Mouse (Mus musculus): ENCODE results near the gene Rsbn1l. TPM values are rescaled to one million over a fixed set of nuclear protein-coding genes. Genes with fewer than 3 reads are reported as not detected.

Rsbn1l gene
- polyA plus RNA-seq, 1 experiment from 2014 or later: 3.7 TPM

DNA sequence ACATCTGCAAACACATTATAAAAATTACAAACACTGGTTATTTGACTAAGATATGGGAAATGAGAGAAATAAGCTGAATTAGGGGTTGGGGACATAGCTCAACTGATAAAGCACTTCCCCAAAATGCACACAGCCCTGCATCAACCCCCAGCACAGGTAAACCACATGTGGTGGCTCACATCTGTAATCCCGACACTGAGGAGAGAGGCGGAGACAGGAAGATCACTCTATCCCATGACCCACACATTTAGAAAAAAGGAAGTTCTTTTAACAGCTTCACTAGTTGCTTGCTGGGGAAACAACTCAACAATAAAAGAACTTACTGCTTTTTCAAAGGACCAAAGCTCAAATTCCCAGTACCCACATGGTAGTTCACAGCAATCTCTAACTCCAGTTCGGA, 23.6 kb downstream of the Rsbn1l start:
- H3K9ac ChIP-seq (replicated peaks): no peak overlapping the region
- DNase-seq: no peak
- no peaks in the 10 kb centered on the region for H3K27me3 ChIP-seq (ENCODE audit: insufficient read depth, low read length)
- no peaks in the 10 kb centered on the region for H3K9me3 ChIP-seq (ENCODE audit: low read length)
- no peak overlapping the region for H3K4me2 ChIP-seq (ENCODE audit: low read depth, low read length)
- H3K4me3 ChIP-seq (ENCODE audit: low read depth, low read length): no peak overlapping the region
- H3K4me1 ChIP-seq (ENCODE audit: insufficient read depth): peaks cover 46% of the 10 kb centered on the region
- H3K36me3 ChIP-seq (replicated peaks; ENCODE audit: insufficient read depth, low read length): no peaks in the 10 kb centered on the region
- TF ChIP-seq EP300 (IDR thresholded peaks at IDR 0.05; ENCODE audit: low read depth) (no peak), CTCF (IDR thresholded peaks at IDR 0.05; ENCODE audit: low read depth) (no peak)
- 41% methylated on average over 3 of the region's 3 CpGs for WGBS (ENCODE audit: insufficient replicate concordance)
- no peak for ATAC-seq
- no peak overlapping the region for H3K27ac ChIP-seq (ENCODE audit: low read depth)

DNA sequence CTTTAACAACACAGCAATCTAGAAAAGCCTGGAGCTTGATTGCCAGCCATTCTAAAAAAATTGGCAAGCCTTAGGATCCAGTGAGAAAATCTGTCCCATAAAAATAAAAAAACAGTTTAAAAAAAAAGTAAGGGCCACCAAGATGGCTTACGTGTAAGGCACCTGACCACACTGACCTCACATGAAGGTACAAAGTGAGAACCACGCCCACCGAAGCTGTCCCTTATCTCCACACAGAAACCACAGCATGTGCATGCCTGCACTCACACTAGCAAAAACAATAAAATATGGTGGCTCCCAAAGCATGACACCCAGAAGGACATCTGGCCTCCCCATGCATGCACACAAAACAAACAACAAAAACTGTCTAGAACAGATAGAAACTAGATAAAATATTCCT, 24.9 kb downstream of the Rsbn1l start:
- Histone ChIP-seq H3K27me3 (ENCODE audit: insufficient read depth, low read length) (no peaks in the 10 kb centered on the region), H3K9me3 (ENCODE audit: low read length) (no peaks in the 10 kb centered on the region), H3K36me3 (replicated peaks; ENCODE audit: insufficient read depth, low read length) (no peaks in the 10 kb centered on the region), H3K27ac (ENCODE audit: low read depth) (no peak overlapping the region), H3K9ac (replicated peaks) (no peak overlapping the region), H3K4me1 (ENCODE audit: insufficient read depth) (peaks cover 42% of the 10 kb centered on the region), H3K4me3 (ENCODE audit: low read depth, low read length) (no peak overlapping the region), H3K4me2 (ENCODE audit: low read depth, low read length) (no peak overlapping the region)
- 50% methylated on average over 3 of the region's 3 CpGs for WGBS (ENCODE audit: insufficient replicate concordance)
- TF ChIP-seq EP300 (IDR thresholded peaks at IDR 0.05; ENCODE audit: low read depth) (no peak), CTCF (IDR thresholded peaks at IDR 0.05; ENCODE audit: low read depth) (no peak)
- no peak for DNase-seq
- peak; percentile 72 for ATAC-seq

DNA sequence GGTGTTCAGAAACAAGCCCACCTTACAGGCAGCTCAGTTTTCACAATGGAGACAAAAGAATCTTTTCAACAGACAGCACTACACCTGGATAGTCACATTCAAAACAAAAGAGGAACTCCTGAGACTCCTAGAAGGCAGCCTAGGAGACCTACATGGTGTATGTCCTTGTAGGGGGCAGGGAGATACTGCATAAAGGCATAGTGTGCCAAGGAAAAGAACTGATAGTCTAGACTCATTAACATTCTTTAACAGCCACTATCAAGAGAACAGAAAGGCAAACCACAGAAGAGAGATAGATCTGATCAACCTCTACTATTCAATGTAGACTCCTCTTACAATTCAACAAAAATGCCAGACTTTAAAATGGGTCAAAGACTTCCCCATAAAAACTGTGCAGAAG, 25.8 kb downstream of the Rsbn1l start:
- H3K4me3 ChIP-seq (ENCODE audit: low read depth, low read length): no peak overlapping the region
- peaks cover 33% of the 10 kb centered on the region for H3K4me1 ChIP-seq (ENCODE audit: insufficient read depth)
- no peaks in the 10 kb centered on the region for H3K9me3 ChIP-seq (ENCODE audit: low read length)
- DNase-seq (no peak), ATAC-seq (no peak)
- H3K27me3 ChIP-seq (ENCODE audit: insufficient read depth, low read length): no peaks in the 10 kb centered on the region
- no peak overlapping the region for H3K4me2 ChIP-seq (ENCODE audit: low read depth, low read length)
- no peak for TF ChIP-seq EP300 (IDR thresholded peaks at IDR 0.05; ENCODE audit: low read depth)
- TF ChIP-seq CTCF (IDR thresholded peaks at IDR 0.05; ENCODE audit: low read depth): no peak
- H3K9ac ChIP-seq (replicated peaks): no peak overlapping the region
- H3K27ac ChIP-seq (ENCODE audit: low read depth): no peak overlapping the region
- H3K36me3 ChIP-seq (replicated peaks; ENCODE audit: insufficient read depth, low read length): 0 out of 2 replicates have a peak, but pooled peaks cover 5% of the 10 kb centered on the region

DNA sequence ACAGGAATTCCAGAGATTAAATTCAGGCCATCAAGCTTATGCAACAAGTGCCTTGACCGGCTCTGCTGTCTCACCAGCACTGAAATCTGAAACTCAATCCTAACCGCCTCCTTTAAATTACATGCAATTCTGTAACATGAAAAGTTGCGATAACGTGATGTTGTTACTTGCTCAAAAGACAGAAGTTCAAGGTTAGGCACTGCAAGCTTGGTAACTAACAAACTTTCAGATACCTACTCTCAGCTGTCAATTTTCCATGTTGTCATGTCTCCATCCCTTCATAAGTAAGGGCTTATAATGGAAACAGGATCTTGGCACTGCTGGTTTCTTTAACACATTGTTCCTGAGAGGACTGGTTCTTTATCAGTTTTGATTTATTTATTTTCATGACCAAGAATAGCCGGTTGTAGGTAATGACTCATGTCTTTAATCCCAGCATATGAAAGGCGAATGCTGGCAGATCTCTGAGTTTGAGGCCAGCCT, 26.5 kb downstream of the Rsbn1l start:
- ATAC-seq (no peak), DNase-seq (no peak)
- H3K27ac ChIP-seq (ENCODE audit: low read depth): no peak overlapping the region
- H3K36me3 ChIP-seq (replicated peaks; ENCODE audit: insufficient read depth, low read length): 0 out of 2 replicates have a peak, but pooled peaks cover 5% of the 10 kb centered on the region
- peaks cover 31% of the 10 kb centered on the region for H3K4me1 ChIP-seq (ENCODE audit: insufficient read depth)
- H3K9me3 ChIP-seq (ENCODE audit: low read length): no peaks in the 10 kb centered on the region
- no peak overlapping the region for H3K4me3 ChIP-seq (ENCODE audit: low read depth, low read length)
- no peak overlapping the region for H3K9ac ChIP-seq (replicated peaks)
- H3K4me2 ChIP-seq (ENCODE audit: low read depth, low read length): no peak overlapping the region
- no peaks in the 10 kb centered on the region for H3K27me3 ChIP-seq (ENCODE audit: insufficient read depth, low read length)
- no peak for TF ChIP-seq CTCF (IDR thresholded peaks at IDR 0.05; ENCODE audit: low read depth)
- TF ChIP-seq EP300 (IDR thresholded peaks at IDR 0.05; ENCODE audit: low read depth): no peak
- 70% methylated on average over 6 of the region's 6 CpGs for WGBS (ENCODE audit: insufficient replicate concordance)

DNA sequence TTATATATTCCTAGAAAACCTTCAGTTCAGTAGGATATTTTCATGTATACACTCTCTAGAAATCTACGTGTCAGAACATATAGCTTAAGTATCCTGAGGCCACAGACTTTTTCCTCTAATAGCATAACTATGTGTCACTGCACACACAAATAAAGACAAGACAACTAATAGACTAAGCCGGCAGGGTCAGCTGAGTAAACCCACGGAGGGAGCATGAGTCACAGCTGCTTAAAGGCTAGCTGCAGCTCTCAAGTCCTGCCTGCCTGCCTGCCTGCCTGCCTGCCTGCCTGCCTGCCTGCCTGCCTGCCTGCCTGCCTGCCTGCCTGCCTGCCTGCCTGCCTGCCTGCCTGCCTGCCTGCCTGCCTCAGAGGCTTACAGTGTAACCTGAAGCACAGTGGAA, 30.7 kb downstream of the Rsbn1l start:
- ATAC-seq: no peak
- WGBS (ENCODE audit: insufficient replicate concordance): 80% methylated on average over 3 of the region's 3 CpGs
- Histone ChIP-seq H3K9me3 (ENCODE audit: low read length) (no peaks in the 10 kb centered on the region), H3K4me2 (ENCODE audit: low read depth, low read length) (no peak overlapping the region), H3K4me3 (ENCODE audit: low read depth, low read length) (no peak overlapping the region), H3K36me3 (replicated peaks; ENCODE audit: insufficient read depth, low read length) (peaks cover 15% of the 10 kb centered on the region), H3K27me3 (ENCODE audit: insufficient read depth, low read length) (no peaks in the 10 kb centered on the region), H3K27ac (ENCODE audit: low read depth) (no peak overlapping the region), H3K4me1 (ENCODE audit: insufficient read depth) (peaks cover 6% of the 10 kb centered on the region), H3K9ac (replicated peaks) (no peak overlapping the region)
- no peak for TF ChIP-seq EP300 (IDR thresholded peaks at IDR 0.05; ENCODE audit: low read depth)
- no peak for TF ChIP-seq CTCF (IDR thresholded peaks at IDR 0.05; ENCODE audit: low read depth)
- DNase-seq: no peak

DNA sequence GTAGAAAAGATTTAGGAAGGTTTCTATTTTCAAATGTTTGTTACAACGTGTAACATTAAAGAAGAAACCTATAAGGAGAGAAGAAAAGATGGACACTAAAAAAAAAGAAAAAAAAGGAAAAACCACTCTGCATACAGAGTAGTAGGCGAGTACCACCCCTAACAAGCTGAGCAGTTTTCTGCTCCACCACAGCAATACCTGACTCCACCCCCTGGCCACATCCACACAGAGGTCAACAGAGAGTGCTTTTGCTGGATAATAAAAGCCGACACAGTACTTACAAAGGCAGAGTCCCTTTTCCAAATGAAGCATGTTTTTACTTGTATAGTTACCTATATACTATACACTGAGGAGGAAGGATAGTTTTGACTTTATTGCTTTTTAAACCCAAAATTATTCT, 31.6 kb downstream of the Rsbn1l start:
- Histone ChIP-seq H3K4me2 (ENCODE audit: low read depth, low read length) (no peak overlapping the region), H3K27ac (ENCODE audit: low read depth) (no peak overlapping the region), H3K9ac (replicated peaks) (no peak overlapping the region), H3K36me3 (replicated peaks; ENCODE audit: insufficient read depth, low read length) (peaks cover 18% of the 10 kb centered on the region), H3K4me3 (ENCODE audit: low read depth, low read length) (no peak overlapping the region), H3K4me1 (ENCODE audit: insufficient read depth) (0 out of 2 replicates have a peak, but pooled peaks cover 2% of the 10 kb centered on the region), H3K27me3 (ENCODE audit: insufficient read depth, low read length) (no peaks in the 10 kb centered on the region), H3K9me3 (ENCODE audit: low read length) (no peaks in the 10 kb centered on the region)
- 59% methylated on average over 3 of the region's 3 CpGs for WGBS (ENCODE audit: insufficient replicate concordance)
- TF ChIP-seq CTCF (IDR thresholded peaks at IDR 0.05; ENCODE audit: low read depth) (no peak), EP300 (IDR thresholded peaks at IDR 0.05; ENCODE audit: low read depth) (no peak)
- DNase-seq (no peak), ATAC-seq (no peak)

DNA sequence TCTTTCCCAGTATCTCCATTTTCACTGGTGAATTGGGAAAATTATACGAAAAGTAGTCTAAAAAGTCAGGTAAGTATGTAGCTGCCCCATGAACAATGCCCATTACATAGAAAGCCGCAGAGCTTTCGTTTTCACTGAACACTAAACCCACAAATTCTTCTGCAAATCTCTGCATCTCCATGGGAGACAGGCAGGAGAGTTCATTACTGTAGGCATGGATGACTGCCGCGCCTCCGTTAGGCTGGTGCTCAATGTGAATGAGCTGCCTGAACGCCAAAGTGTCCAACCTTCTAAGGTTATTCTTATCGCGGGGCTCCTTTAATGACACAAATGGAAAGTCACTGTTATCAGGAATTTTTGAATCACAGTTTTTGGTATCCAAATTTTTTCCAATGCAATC, 36.6 kb downstream of the Rsbn1l start:
- ATAC-seq: no peak
- TF ChIP-seq CTCF (IDR thresholded peaks at IDR 0.05; ENCODE audit: low read depth): no peak
- no peak for TF ChIP-seq EP300 (IDR thresholded peaks at IDR 0.05; ENCODE audit: low read depth)
- no peak overlapping the region for H3K4me2 ChIP-seq (ENCODE audit: low read depth, low read length)
- no peaks in the 10 kb centered on the region for H3K27me3 ChIP-seq (ENCODE audit: insufficient read depth, low read length)
- no peaks in the 10 kb centered on the region for H3K4me1 ChIP-seq (ENCODE audit: insufficient read depth)
- WGBS (ENCODE audit: insufficient replicate concordance): 94% methylated on average over 9 of the region's 9 CpGs
- H3K27ac ChIP-seq (ENCODE audit: low read depth): no peak overlapping the region
- no peak for DNase-seq
- peaks cover 23% of the 10 kb centered on the region for H3K36me3 ChIP-seq (replicated peaks; ENCODE audit: insufficient read depth, low read length)
- H3K4me3 ChIP-seq (ENCODE audit: low read depth, low read length): no peak overlapping the region
- no peaks in the 10 kb centered on the region for H3K9me3 ChIP-seq (ENCODE audit: low read length)
- H3K9ac ChIP-seq (replicated peaks): no peak overlapping the region
